Comparison of ENCODE assay signal across 26 mouse cellular contexts in the genomic region with DNA sequence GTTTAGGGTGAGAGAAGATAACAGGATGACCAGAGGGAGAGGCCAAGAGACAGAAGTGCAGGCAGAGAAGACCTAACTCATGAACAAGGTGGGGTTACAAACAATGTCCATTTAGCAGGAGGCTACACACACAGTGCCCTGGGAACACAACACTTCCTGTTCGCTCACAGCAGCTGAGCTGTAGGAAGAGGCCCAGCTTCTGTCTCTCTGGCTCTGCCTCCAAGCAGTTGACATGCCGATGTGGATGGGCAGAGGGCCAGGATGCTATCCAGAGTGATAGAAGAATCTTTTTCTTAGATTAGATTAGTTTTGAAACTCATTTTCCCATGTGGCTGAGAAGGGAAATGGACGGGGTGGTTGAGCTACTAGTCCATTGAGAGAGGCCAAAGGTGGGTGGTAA. TPM values are rescaled to one million over a fixed set of nuclear protein-coding genes. Genes with fewer than 3 reads are reported as not detected.
A peak's percentile ranks its signal among the peaks of the same experiment; 100 is the strongest.
DNase-seq lines count a peak whose midpoint lies in the region; ATAC-seq and TF ChIP-seq lines count a peak whose summit lies in the region.
"Had no signal": no experiment of that assay in that cellular context is flagged by ENCODE, and none has a peak within 500 bp of the region (broad histone marks: within the 10 kb centered on the region; RNA-seq: fewer than 3 reads in every experiment).

No protein-coding gene starts in this region.

- H3K27me3 ChIP-seq in heart, embryonic 15.5 days: no peaks in the 10 kb centered on the region
- H3K27me3 ChIP-seq in heart, embryonic 10.5 days (ENCODE audit: insufficient read depth, poor library complexity, severe bottlenecking): no peaks in the 10 kb centered on the region
- no peaks in the 10 kb centered on the region for H3K27me3 ChIP-seq in lung, embryonic 14.5 days (ENCODE audit: insufficient read depth, low read length)
- no peaks in the 10 kb centered on the region for H3K27me3 ChIP-seq in lung, postnatal 0 days (replicated peaks; ENCODE audit: insufficient read depth, low read length)
- H3K27me3 ChIP-seq: embryonic facial prominence, embryonic 15.5 days; forebrain, embryonic 15.5 days; hindbrain, embryonic 13.5 days; limb, embryonic 15.5 days; stomach, embryonic 15.5 days had no signal

- 0 out of 2 replicates have a peak, but pooled peaks have one; percentile 18 for ATAC-seq in heart, embryonic 15.5 days (replicated peaks; ENCODE audit: insufficient number of reproducible peaks, insufficient read depth, low FRiP score, low read depth)
- ATAC-seq in lung, embryonic 14.5 days (ENCODE audit: insufficient read depth): peak; percentile 82
- ATAC-seq in lung, postnatal 0 days: peak; percentile 57
- ATAC-seq: activated CD4-positive, CD25-positive, alpha-beta regulatory T cell, adult 4 months; forebrain, embryonic 15.5 days; inflammation-experienced regulatory T-cells, adult 6 months had no signal

- no peak for DNase-seq in heart, embryonic 10.5 days (ENCODE audit: low spot score)
- DNase-seq in lung, embryonic 14.5 days: peak; percentile 83
- no peak for DNase-seq in lung, adult 18-20 months
- DNase-seq in lung, postnatal 0 days (ENCODE audit: low spot score): peak; percentile 39
- peak; percentile 6 for DNase-seq in lung, postnatal 36 days
- DNase-seq in layer of hippocampus, postnatal 10 days (ENCODE audit: low spot score in 2 of 2): no peak
- DNase-seq: adrenal gland, adult 8-10 months; cerebellum, adult 2 months; cerebellum, postnatal 36 days; embryo, embryonic 11 days; gastrocnemius, postnatal 10 days; heart, adult 11 months; left cerebral cortex, postnatal 4 days; right cerebral cortex, postnatal 4 days; thymus, adult 2 months; thymus, postnatal 4 days had no signal

- 41% methylated on average over 3 of the region's 3 CpGs for WGBS in heart, embryonic 15.5 days
- 50% methylated on average over 3 of the region's 3 CpGs for whole genome bisulfite sequencing in heart, embryonic 10.5 days
- 40% methylated on average over 3 of the region's 3 CpGs for WGBS in lung, embryonic 14.5 days
- 38% methylated on average over 3 of the region's 3 CpGs for WGBS in lung, postnatal 0 days

- no peak for TF ChIP-seq EP300 in lung, postnatal 0 days (IDR thresholded peaks at IDR 0.05)

- no peak overlapping the region for H3K4me2 ChIP-seq in heart, embryonic 15.5 days
- no peak overlapping the region for H3K4me2 ChIP-seq in lung, embryonic 14.5 days
- H3K4me2 ChIP-seq in lung, postnatal 0 days (replicated peaks; ENCODE audit: low read depth, low read length): no peak overlapping the region
- H3K4me2 ChIP-seq: embryonic facial prominence, embryonic 15.5 days; forebrain, embryonic 15.5 days; hindbrain, embryonic 13.5 days; limb, embryonic 15.5 days; midbrain, embryonic 11.5 days; stomach, embryonic 15.5 days had no signal

- no peak for TF ChIP-seq CTCF in lung, embryonic 14.5 days (IDR thresholded peaks at IDR 0.05; ENCODE audit: low read depth)
- TF ChIP-seq CTCF in lung, postnatal 0 days (IDR thresholded peaks at IDR 0.05): no peak

- H3K36me3 ChIP-seq in heart, embryonic 15.5 days: no peaks in the 10 kb centered on the region
- no peaks in the 10 kb centered on the region for H3K36me3 ChIP-seq in heart, embryonic 10.5 days
- no peaks in the 10 kb centered on the region for H3K36me3 ChIP-seq in lung, embryonic 14.5 days (ENCODE audit: insufficient read depth)
- H3K36me3 ChIP-seq in lung, postnatal 0 days (ENCODE audit: insufficient read depth, low read length): no peaks in the 10 kb centered on the region
- H3K36me3 ChIP-seq: embryonic facial prominence, embryonic 15.5 days; forebrain, embryonic 15.5 days; hindbrain, embryonic 13.5 days; limb, embryonic 15.5 days; stomach, embryonic 15.5 days had no signal

- H3K4me3 ChIP-seq in heart, embryonic 15.5 days: no peak overlapping the region
- no peak overlapping the region for H3K4me3 ChIP-seq in heart, embryonic 10.5 days
- no peak overlapping the region for H3K4me3 ChIP-seq in lung, embryonic 14.5 days (ENCODE audit: low read depth, low read length)
- no peak overlapping the region for H3K4me3 ChIP-seq in lung, postnatal 0 days (ENCODE audit: low read depth, low read length)
- H3K4me3 ChIP-seq: embryonic facial prominence, embryonic 15.5 days; forebrain, embryonic 15.5 days; hindbrain, embryonic 13.5 days; limb, embryonic 15.5 days; stomach, embryonic 15.5 days had no signal

- H3K27ac ChIP-seq in heart, embryonic 15.5 days: no peak overlapping the region
- no peak overlapping the region for H3K27ac ChIP-seq in heart, embryonic 10.5 days
- H3K27ac ChIP-seq in lung, embryonic 14.5 days (ENCODE audit: low read depth): peak overlapping the region; percentile 37; the same call in 1 of the 2 replicates
- H3K27ac ChIP-seq in lung, postnatal 0 days (ENCODE audit: low read length): no peak overlapping the region
- H3K27ac ChIP-seq: embryonic facial prominence, embryonic 15.5 days; forebrain, embryonic 15.5 days; hindbrain, embryonic 13.5 days; limb, embryonic 15.5 days; liver, embryonic 14.5 days; stomach, embryonic 15.5 days had no signal

- H3K9ac ChIP-seq in heart, embryonic 15.5 days: no peak overlapping the region
- no peak overlapping the region for H3K9ac ChIP-seq in lung, embryonic 14.5 days
- H3K9ac ChIP-seq in lung, postnatal 0 days (replicated peaks; ENCODE audit: low read depth): no peak overlapping the region
- H3K9ac ChIP-seq: embryonic facial prominence, embryonic 15.5 days; forebrain, embryonic 15.5 days; hindbrain, embryonic 13.5 days; limb, embryonic 15.5 days; liver, embryonic 14.5 days; stomach, embryonic 15.5 days had no signal

- H3K4me1 ChIP-seq in heart, embryonic 15.5 days (replicated peaks): no peaks in the 10 kb centered on the region
- no peaks in the 10 kb centered on the region for H3K4me1 ChIP-seq in heart, embryonic 10.5 days
- H3K4me1 ChIP-seq in lung, embryonic 14.5 days (ENCODE audit: insufficient read depth): peaks cover 7% of the 10 kb centered on the region; the same call in 1 of the 2 replicates
- no peaks in the 10 kb centered on the region for H3K4me1 ChIP-seq in lung, postnatal 0 days (ENCODE audit: insufficient read depth, low read depth, low read length)
- H3K4me1 ChIP-seq: forebrain, embryonic 15.5 days; hindbrain, embryonic 13.5 days; limb, embryonic 15.5 days had no signal

- no peaks in the 10 kb centered on the region for H3K9me3 ChIP-seq in heart, embryonic 15.5 days (replicated peaks)
- H3K9me3 ChIP-seq in heart, embryonic 10.5 days: no peaks in the 10 kb centered on the region
- H3K9me3 ChIP-seq in lung, embryonic 14.5 days (ENCODE audit: low read depth, low read length): no peaks in the 10 kb centered on the region
- no peaks in the 10 kb centered on the region for H3K9me3 ChIP-seq in lung, postnatal 0 days (ENCODE audit: low read length)
- H3K9me3 ChIP-seq: embryonic facial prominence, embryonic 15.5 days; forebrain, embryonic 15.5 days; hindbrain, embryonic 13.5 days; limb, embryonic 15.5 days; stomach, embryonic 15.5 days had no signal

RNA-seq across cellular contexts. Expression of a gene that starts 28.1 kb away (rescaled TPM):
- 17.1 and 20.4 TPM in 2 replicates for polyA plus RNA-seq in heart, embryonic 15.5 days (2015; fragmentation: Nextera tagmentation; extraction: Ambion mirVana)
- 16.6 and 22.9 TPM in 2 replicates for polyA plus RNA-seq in heart, embryonic 10.5 days (2016; fragmentation: Nextera tagmentation; extraction: Ambion mirVana)
- polyA plus RNA-seq in lung, embryonic 14.5 days (2014; fragmentation: Nextera tagmentation; extraction: Ambion mirVana): 35.3 and 36.8 TPM in 2 replicates
- 21.8 and 22.2 TPM in 2 replicates for polyA plus RNA-seq in lung, postnatal 0 days (2015; fragmentation: Nextera tagmentation; extraction: Ambion mirVana)
- total RNA-seq in layer of hippocampus, postnatal 10 days (2021): 10 to 100 TPM; 55.9 to 63.9 TPM

Comparison
In these comparisons a context has a peak if more than half of its experiments do, and no peak if none do; other contexts are left out.
1. DNase-seq: peak in lung, embryonic 14.5 days (single experiment), lung, postnatal 0 days (single experiment) and lung, postnatal 36 days (single experiment); none in heart, embryonic 10.5 days (single experiment), lung, adult 18-20 months (0 of 2) and layer of hippocampus, postnatal 10 days (0 of 2).
2. ATAC-seq: peak in every context shown above with its lines; median percentile 82 in lung, embryonic 14.5 days; 57 in lung, postnatal 0 days; 18 in heart, embryonic 15.5 days.